Mouse (Mus musculus): ENCODE data around the gene Ssu2. TPM values are rescaled to one million over a fixed set of nuclear protein-coding genes. Genes with fewer than 3 reads are reported as not detected.

Gene Ssu2
- polyA plus RNA-seq (2016; fragmentation: Nextera tagmentation; extraction: Ambion mirVana), result 0.08 TPM in 1 of 2 replicates, not detected in the other

- H3K9ac ChIP-seq, result no peak within 1 kb of the TSS
- H3K27me3 ChIP-seq (replicated peaks), result 0 out of 2 replicates have a peak, but pooled peaks cover 5% of the 10 kb centered on the region
- H3K4me3 ChIP-seq, result no peak within 1 kb of the TSS
- WGBS (ENCODE audit: insufficient replicate concordance), result 55% methylated on average over 9 of the region's 9 CpGs
- H3K4me1 ChIP-seq, result no peaks in the 10 kb centered on the region
- no peak within 1 kb of the TSS for H3K4me2 ChIP-seq
- no peaks in the 10 kb centered on the region for H3K36me3 ChIP-seq
- H3K27ac ChIP-seq, result no peak within 1 kb of the TSS
- no peak for ATAC-seq
- no peaks in the 10 kb centered on the region for H3K9me3 ChIP-seq (replicated peaks)
Measured at GRCm38 (mm10) chr6:112387947-112388346, at the start of gene Ssu2. TSS of gene Ssu2 (minus strand) at chr6:112388023.

GRCm38 (mm10) chr6:112426018-112426732 is 38.4 kb upstream of the Ssu2 start:
- no peak overlapping the region for H3K27ac ChIP-seq
- no peaks in the 10 kb centered on the region for H3K4me1 ChIP-seq
- H3K4me3 ChIP-seq, result no peak overlapping the region
- peaks cover 11% of the 10 kb centered on the region; the same call in 1 of the 2 replicates for H3K9me3 ChIP-seq (replicated peaks)
- H3K27me3 ChIP-seq (replicated peaks), result no peaks in the 10 kb centered on the region
- H3K9ac ChIP-seq, result no peak overlapping the region
- WGBS (ENCODE audit: insufficient replicate concordance), result 53% methylated on average over 6 of the region's 6 CpGs
- no peak overlapping the region for H3K4me2 ChIP-seq
- H3K36me3 ChIP-seq, result no peaks in the 10 kb centered on the region
- ATAC-seq, result no peak

- Histone ChIP-seq H3K27ac (no peak overlapping the region), H3K9ac (no peak overlapping the region), H3K36me3 (no peaks in the 10 kb centered on the region), H3K4me3 (no peak overlapping the region), H3K4me1 (no peaks in the 10 kb centered on the region), H3K27me3 (replicated peaks) (no peaks in the 10 kb centered on the region), H3K9me3 (replicated peaks) (peaks cover 14% of the 10 kb centered on the region; the same call in 1 of the 2 replicates), H3K4me2 (no peak overlapping the region)
- ATAC-seq, result no peak
- WGBS (ENCODE audit: insufficient replicate concordance), result 66% methylated on average over 8 of the region's 8 CpGs
Measured at GRCm38 (mm10) chr6:112423746-112424501, 36.1 kb upstream of the Ssu2 start.

- no peak overlapping the region for H3K9ac ChIP-seq
- no peak overlapping the region for H3K27ac ChIP-seq
- H3K27me3 ChIP-seq (replicated peaks), result no peaks in the 10 kb centered on the region
- peaks cover 14% of the 10 kb centered on the region; the same call in 1 of the 2 replicates for H3K9me3 ChIP-seq (replicated peaks)
- 76% methylated on average over 1 of the region's 1 CpGs for WGBS (ENCODE audit: insufficient replicate concordance)
- no peaks in the 10 kb centered on the region for H3K36me3 ChIP-seq
- H3K4me3 ChIP-seq, result no peak overlapping the region
- ATAC-seq, result no peak
- H3K4me1 ChIP-seq, result no peaks in the 10 kb centered on the region
- H3K4me2 ChIP-seq, result no peak overlapping the region
Measured at GRCm38 (mm10) chr6:112420883-112421282, 33.1 kb upstream of the Ssu2 start.

- Histone ChIP-seq H3K9ac (no peak overlapping the region), H3K4me2 (no peak overlapping the region), H3K27ac (no peak overlapping the region), H3K4me1 (no peaks in the 10 kb centered on the region), H3K36me3 (no peaks in the 10 kb centered on the region), H3K9me3 (replicated peaks) (peaks cover 14% of the 10 kb centered on the region; the same call in 1 of the 2 replicates), H3K4me3 (no peak overlapping the region), H3K27me3 (replicated peaks) (no peaks in the 10 kb centered on the region)
- WGBS (ENCODE audit: insufficient replicate concordance), result 62% methylated on average over 9 of the region's 9 CpGs
- ATAC-seq, result no peak
Measured at GRCm38 (mm10) chr6:112419333-112419732, 31.5 kb upstream of the Ssu2 start.

GRCm38 (mm10) chr6:112404111-112404510 is 16.3 kb upstream of the Ssu2 start:
- no peak for ATAC-seq
- no peaks in the 10 kb centered on the region for H3K9me3 ChIP-seq (replicated peaks)
- WGBS (ENCODE audit: insufficient replicate concordance), result 53% methylated on average over 5 of the region's 5 CpGs

GRCm38 (mm10) chr6:112401953-112402683 is 14.3 kb upstream of the Ssu2 start:
- Histone ChIP-seq H3K4me1 (no peaks in the 10 kb centered on the region), H3K4me2 (no peak overlapping the region), H3K36me3 (no peaks in the 10 kb centered on the region), H3K4me3 (no peak overlapping the region), H3K27me3 (replicated peaks) (no peaks in the 10 kb centered on the region), H3K9ac (no peak overlapping the region), H3K9me3 (replicated peaks) (no peaks in the 10 kb centered on the region), H3K27ac (no peak overlapping the region)
- 30% methylated on average over 12 of the region's 12 CpGs for WGBS (ENCODE audit: insufficient replicate concordance)
- peak; percentile 66 for ATAC-seq

More at GRCm38 (mm10) chr6:112404111-112404510, 16.3 kb upstream of the Ssu2 start:
- Histone ChIP-seq H3K4me3 (no peak overlapping the region), H3K36me3 (no peaks in the 10 kb centered on the region), H3K27ac (no peak overlapping the region), H3K27me3 (replicated peaks) (no peaks in the 10 kb centered on the region), H3K4me2 (no peak overlapping the region), H3K4me1 (no peaks in the 10 kb centered on the region), H3K9ac (no peak overlapping the region)

- no peak overlapping the region for H3K27ac ChIP-seq
- H3K9ac ChIP-seq, result no peak overlapping the region
- no peaks in the 10 kb centered on the region for H3K4me1 ChIP-seq
- no peaks in the 10 kb centered on the region for H3K9me3 ChIP-seq (replicated peaks)
- H3K36me3 ChIP-seq, result no peaks in the 10 kb centered on the region
- no peaks in the 10 kb centered on the region for H3K27me3 ChIP-seq (replicated peaks)
- WGBS (ENCODE audit: insufficient replicate concordance), result 23% methylated on average over 3 of the region's 3 CpGs
- no peak overlapping the region for H3K4me2 ChIP-seq
- no peak overlapping the region for H3K4me3 ChIP-seq
- 0 out of 2 replicates have a peak, but pooled peaks have one; percentile 5 for ATAC-seq
Measured at GRCm38 (mm10) chr6:112397351-112397750, 9.5 kb upstream of the Ssu2 start.

GRCm38 (mm10) chr6:112396352-112396751 is 8.5 kb upstream of the Ssu2 start:
- 75% methylated on average over 3 of the region's 3 CpGs for WGBS (ENCODE audit: insufficient replicate concordance)

GRCm38 (mm10) chr6:112388385-112388784 is 562 bp upstream of the Ssu2 start:
- Histone ChIP-seq H3K36me3 (no peaks in the 10 kb centered on the region), H3K27ac (no peak overlapping the region), H3K9ac (no peak overlapping the region), H3K4me3 (no peak overlapping the region), H3K4me2 (no peak overlapping the region), H3K9me3 (replicated peaks) (no peaks in the 10 kb centered on the region), H3K4me1 (no peaks in the 10 kb centered on the region), H3K27me3 (replicated peaks) (0 out of 2 replicates have a peak, but pooled peaks cover 5% of the 10 kb centered on the region)
- ATAC-seq, result no peak
- WGBS (ENCODE audit: insufficient replicate concordance), result 69% methylated on average over 2 of the region's 3 CpGs

More at GRCm38 (mm10) chr6:112396352-112396751, 8.5 kb upstream of the Ssu2 start:
- H3K9ac ChIP-seq, result no peak overlapping the region
- no peaks in the 10 kb centered on the region for H3K9me3 ChIP-seq (replicated peaks)
- ATAC-seq, result no peak
- no peak overlapping the region for H3K4me2 ChIP-seq
- H3K4me1 ChIP-seq, result no peaks in the 10 kb centered on the region
- H3K27ac ChIP-seq, result no peak overlapping the region
- H3K4me3 ChIP-seq, result no peak overlapping the region
- H3K36me3 ChIP-seq, result no peaks in the 10 kb centered on the region
- H3K27me3 ChIP-seq (replicated peaks), result no peaks in the 10 kb centered on the region

- 46% methylated on average over 2 of the region's 2 CpGs for WGBS (ENCODE audit: insufficient replicate concordance)
- no peak for ATAC-seq
- no peak overlapping the region for H3K27ac ChIP-seq
- H3K27me3 ChIP-seq (replicated peaks), result 0 out of 2 replicates have a peak, but pooled peaks cover 5% of the 10 kb centered on the region
- no peaks in the 10 kb centered on the region for H3K36me3 ChIP-seq
- H3K9me3 ChIP-seq (replicated peaks), result no peaks in the 10 kb centered on the region
- no peaks in the 10 kb centered on the region for H3K4me1 ChIP-seq
- H3K4me3 ChIP-seq, result no peak overlapping the region
- no peak overlapping the region for H3K9ac ChIP-seq
- H3K4me2 ChIP-seq, result no peak overlapping the region
Measured at GRCm38 (mm10) chr6:112386260-112386659, 1.6 kb downstream of the Ssu2 start.

All from liver, embryonic 12.5 days (tissue).